Mouse (Mus musculus) embryonic fibroblast, embryonic 13.5 days (primary cell): Measurements from ENCODE around the gene Frem1.

Source experiments
- CTCF ChIP-seq: IDR thresholded peaks from 2 replicates; pipeline ENCODE4 v1.5.1; 2011; ENCODE audit warnings: mild to moderate bottlenecking, control low read depth, low read length, moderate library complexity, borderline replicate concordance; ENCODE audit not compliant: insufficient read depth
- POLR2A ChIP-seq: IDR thresholded peaks from 2 replicates; pipeline ENCODE4 v1.6.1; 2011; ENCODE audit warnings: low read depth, mild to moderate bottlenecking, control low read depth, low read length, moderate library complexity

DNA sequence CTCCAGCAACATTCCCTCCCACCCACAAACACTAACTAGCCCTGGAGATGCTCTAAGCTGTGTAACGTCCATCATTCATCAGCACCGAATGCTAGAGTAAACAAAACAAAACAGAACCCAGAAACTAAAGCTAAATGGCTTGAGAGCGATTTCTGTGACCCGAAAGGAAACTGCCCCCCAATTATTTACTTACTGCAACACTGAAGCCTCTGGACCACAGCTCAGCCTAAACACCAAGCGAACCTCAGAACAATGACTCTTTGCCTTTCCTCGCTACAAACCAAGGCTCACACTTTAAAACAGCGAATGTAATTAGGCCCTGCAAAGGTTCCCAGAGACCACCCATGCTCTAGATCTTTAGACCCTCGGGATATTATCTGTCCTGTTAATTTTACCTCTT lies 963 bp downstream of the Frem1 start:
- TF ChIP-seq CTCF (no peak), POLR2A (no peak)
